ENCODE assay signal across 16 mouse cellular contexts in the genomic region with DNA sequence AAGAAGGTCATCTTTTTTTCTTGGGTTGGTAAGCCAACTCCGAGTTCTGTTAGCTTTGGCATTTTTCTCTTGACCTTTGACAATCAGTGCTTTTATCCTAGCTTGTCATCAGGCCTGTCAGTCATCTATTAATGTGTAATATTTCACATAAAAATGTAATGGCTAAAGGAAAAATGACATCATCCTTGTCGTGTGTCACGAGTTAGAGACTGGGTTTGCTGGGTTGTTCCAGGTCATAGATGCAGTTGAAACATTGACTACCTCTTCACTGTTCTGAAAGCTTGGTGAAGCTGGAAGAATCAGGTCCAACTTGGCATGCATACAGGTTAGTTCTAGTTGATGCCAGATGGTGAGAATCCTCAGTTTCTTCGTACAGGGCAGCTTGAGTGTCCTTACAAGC. TPM values are rescaled to one million over a fixed set of nuclear protein-coding genes. Genes with fewer than 3 reads are reported as not detected.
DNase-seq lines count a peak whose midpoint lies in the region.
"Had no signal": no experiment of that assay in that cellular context is flagged by ENCODE, and none has a peak within 500 bp of the region (broad histone marks: within the 10 kb centered on the region; RNA-seq: fewer than 3 reads in every experiment).

No protein-coding gene starts in this region.

- intact Hi-C loops in heart, postnatal 14 days (cut with DNase I): no loop called here

- DNase-seq in heart, adult 11 months: peak; percentile 27
- DNase-seq in heart, postnatal 14 days: no peak
- DNase-seq in kidney, adult 9 months: peak; percentile 69
- DNase-seq in kidney, postnatal 25 days: no peak
- DNase-seq in 3T3-L1 (ENCODE audit: low read depth, low spot score) (peak; percentile 47), adipocyte (ENCODE audit: low spot score) (peak; percentile 48)
- DNase-seq in left cerebral cortex, adult 18-20 months (ENCODE audit: low spot score in 2 of 2): no peak
- DNase-seq: adrenal gland, postnatal 10 days; adrenal gland, postnatal 36 days; cerebellum, adult 9-11 months; cerebellum, postnatal 36 days; embryo, embryonic 11 days; gastrocnemius, postnatal 25 days; heart, adult 2 months had no signal

RNA-seq across cellular contexts. Expression of gene Musk, which starts 34.5 kb away (rescaled TPM):
- total RNA-seq in heart, postnatal 14 days (2021): under 1 TPM; 0.78 to 0.98 TPM
- 1 to 10 TPM; 2.0 to 2.4 TPM for total RNA-seq in left cerebral cortex, adult 18-20 months (2021)
- total RNA-seq: hematopoietic stem cell, adult 5-6 weeks; MEL had no signal

Comparison
In these comparisons a context has a peak if more than half of its experiments do, and no peak if none do; other contexts are left out.
1. DNase-seq: peak in heart, adult 11 months (single experiment), kidney, adult 9 months (single experiment), 3T3-L1 (single experiment) and adipocyte (single experiment); none in heart, postnatal 14 days (0 of 2), kidney, postnatal 25 days (0 of 2) and left cerebral cortex, adult 18-20 months (0 of 2).